Mouse (Mus musculus) E14TG2a.4 (cell line): ENCODE results near the gene Npb.

Experiments
- CTCF ChIP-seq: conservative IDR thresholded peaks from 2 replicates; pipeline ENCODE4 v1.5.1; 2014; ENCODE audit warnings: low read length
- POU5F1 ChIP-seq: IDR thresholded peaks from 2 replicates; pipeline ENCODE4 v1.6.1; 2014; ENCODE audit warnings: low read length, borderline replicate concordance

DNA sequence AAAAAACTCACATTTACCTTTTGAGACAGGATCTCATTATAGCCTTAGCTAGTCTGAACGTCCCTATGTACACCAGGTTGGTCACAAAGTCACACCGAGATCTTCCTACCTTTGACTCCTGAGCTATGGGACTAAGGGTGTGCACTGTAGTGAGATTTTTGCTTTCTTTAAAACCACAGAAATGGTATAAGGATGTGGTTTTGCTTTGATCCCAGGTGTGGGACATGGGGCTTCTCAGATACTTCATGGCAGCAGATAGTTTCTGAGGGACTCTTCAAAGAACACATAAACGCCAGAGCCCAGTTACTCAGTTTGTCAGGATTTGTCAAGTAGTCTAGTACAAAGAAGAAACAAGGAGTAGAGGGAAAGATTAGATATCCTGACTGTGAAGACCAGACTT is 7.6 kb upstream of the Npb start:
- TF ChIP-seq CTCF, result no peak
- TF ChIP-seq POU5F1, result no peak
